Mouse (Mus musculus): Measurements from ENCODE around the gene Sdhc.

DNA sequence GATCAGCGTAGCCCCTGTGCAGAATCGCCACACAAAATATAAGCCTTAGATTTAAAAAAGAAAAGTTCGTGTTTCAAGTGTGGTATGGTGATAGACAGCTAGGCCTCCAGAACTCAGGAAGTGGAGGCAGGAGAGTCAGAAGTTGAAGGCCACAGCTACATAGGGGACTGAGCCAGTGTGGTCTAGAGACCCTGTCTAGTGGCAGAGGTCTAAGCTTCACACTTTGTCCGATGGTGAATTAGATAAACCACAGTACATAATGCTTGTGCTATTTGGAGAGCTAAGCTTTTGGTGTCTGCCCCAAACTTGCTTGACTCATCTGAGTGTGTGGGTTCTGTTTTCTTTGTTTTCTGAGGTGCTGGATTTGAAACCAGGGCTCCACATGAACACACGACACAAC, 31.4 kb downstream of the Sdhc start:
- no peak for TF ChIP-seq ETS1 (conservative IDR thresholded peaks at IDR 0.05; ENCODE audit: low read depth, low read length)
- no peak for TF ChIP-seq USF1 (IDR thresholded peaks at IDR 0.05; ENCODE audit: low read depth, low read length)
- TF ChIP-seq CTCF (conservative IDR thresholded peaks at IDR 0.05 in 1 of 2, IDR thresholded peaks at IDR 0.05 in 1 of 2; ENCODE audit: low read depth in 2 of 2, low read length in 2 of 2), result no peak
- no peak for TF ChIP-seq ZC3H11A (IDR thresholded peaks at IDR 0.05; ENCODE audit: low read depth, low read length)
- TF ChIP-seq EP300 (IDR thresholded peaks at IDR 0.05; ENCODE audit: low read length), result no peak
- no peak for TF ChIP-seq POLR2A (IDR thresholded peaks at IDR 0.05; ENCODE audit: low read depth, low read length)
- TF ChIP-seq ZMIZ1 (IDR thresholded peaks at IDR 0.05; ENCODE audit: low read depth, low read length), result no peak

Measured in CH12.LX (cell line).